Mouse (Mus musculus) liver, embryonic 14.5 days (tissue): Measurements from ENCODE around the gene Zmynd11.

Experiments
- CTCF ChIP-seq: IDR thresholded peaks from 2 replicates; pipeline ENCODE4 v1.5.1; 2016; ENCODE audit warnings: antibody characterized with exemption, low read depth, control low read depth
- EP300 ChIP-seq: IDR thresholded peaks from 2 replicates; pipeline ENCODE4 v1.6.1; 2016; ENCODE audit warnings: antibody characterized with exemption, low read depth

DNA sequence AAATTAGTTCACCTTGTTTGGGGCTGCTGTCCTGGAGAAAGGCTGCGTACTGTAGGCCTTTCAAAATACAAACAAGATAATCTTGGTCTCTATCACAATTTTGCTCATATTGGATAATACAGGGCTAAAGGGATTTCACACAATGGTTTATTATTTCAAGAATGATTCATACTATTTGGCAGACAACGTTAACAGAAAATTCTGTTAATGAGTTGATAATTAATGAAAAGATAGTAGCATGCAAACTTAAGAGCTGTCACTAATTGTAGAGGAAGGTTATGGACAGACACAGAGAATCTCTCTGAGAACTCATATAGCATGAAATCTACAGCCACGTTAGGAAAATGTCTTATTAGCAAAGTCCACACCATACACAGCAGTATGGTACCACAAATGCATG, 52.2 kb downstream of the Zmynd11 start:
- TF ChIP-seq CTCF (no peak), EP300 (no peak)
